Mouse (Mus musculus): ENCODE measurements around the gene Asic3.

DNA sequence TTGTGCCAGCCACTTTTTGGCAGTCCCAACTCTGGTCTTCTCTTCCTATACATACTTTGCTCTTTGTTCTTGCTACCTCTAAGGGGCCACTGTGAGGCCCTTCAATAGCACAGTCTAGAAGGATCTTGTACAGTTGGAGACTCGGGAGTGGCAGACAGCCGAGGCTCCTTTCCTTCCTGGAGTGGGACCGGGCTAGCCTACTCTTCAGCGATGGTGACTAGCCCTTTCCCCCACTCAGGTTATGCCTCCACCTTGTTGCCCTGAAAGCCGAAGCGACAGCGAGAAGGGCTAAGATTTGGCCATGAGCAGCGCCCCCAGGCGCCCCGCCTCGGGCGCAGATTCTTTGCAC is 14.1 kb downstream of the Asic3 start:
- TF ChIP-seq CTCF (IDR thresholded peaks at IDR 0.05; ENCODE audit: extremely low read depth, insufficient read length, insufficient replicate concordance, low read depth, low read length) (no peak), POLR2A (IDR thresholded peaks at IDR 0.05; ENCODE audit: low read depth, low read length) (no peak)
